Mouse (Mus musculus) liver, embryonic 15.5 days (tissue): ENCODE results near the gene Eps8l1. TPM values are rescaled to one million over a fixed set of nuclear protein-coding genes. Genes with fewer than 3 reads are reported as not detected.
"Not testable (repeated sequence)": the region's sequence is repeated elsewhere in the genome, so short reads cannot be mapped to it uniquely, and the experiment has no call there.

ENCODE experiments used
- ATAC-seq: fragments of 200-750 bp; cut with Nextera tagmentation; 2 replicates; pipeline ENCODE4 v1.8.0; 2017; ENCODE audit warnings: moderate number of reproducible peaks, mild to moderate bottlenecking, moderate library complexity; ENCODE audit not compliant: insufficient read depth
- H3K27ac ChIP-seq: fragments of 300-500 bp; sonication (generic); replicated peaks from 2 replicates; pipeline ENCODE4 v1.5.1; 2015; ENCODE audit warnings: mild to moderate bottlenecking, inconsistent platforms
- H3K27me3 ChIP-seq: fragments of 300-500 bp; sonication (generic); 2 replicates; pipeline ENCODE4 v1.6.1; 2015; ENCODE audit warnings: mild to moderate bottlenecking, inconsistent platforms
- H3K36me3 ChIP-seq: fragments of 300-500 bp; sonication (generic); replicated peaks from 2 replicates; pipeline ENCODE4 v1.6.1; 2015; ENCODE audit warnings: moderate library complexity, mild to moderate bottlenecking, inconsistent platforms
- H3K4me1 ChIP-seq: fragments of 300-500 bp; sonication (generic); replicated peaks from 2 replicates; pipeline ENCODE4 v1.6.1; 2015; ENCODE audit warnings: inconsistent platforms
- H3K4me2 ChIP-seq: fragments of 300-500 bp; sonication (generic); 2 replicates; pipeline ENCODE4 v1.6.1; 2015; ENCODE audit warnings: moderate library complexity, mild to moderate bottlenecking, inconsistent platforms
- H3K4me3 ChIP-seq: fragments of 300-500 bp; sonication (generic); replicated peaks from 2 replicates; pipeline ENCODE4 v1.5.1; 2015; ENCODE audit warnings: mild to moderate bottlenecking, inconsistent platforms
- H3K9ac ChIP-seq: fragments of 300-500 bp; sonication (generic); 2 replicates; pipeline ENCODE4 v1.6.1; 2015; ENCODE audit warnings: moderate library complexity, mild to moderate bottlenecking, inconsistent platforms
- H3K9me3 ChIP-seq: fragments of 300-500 bp; sonication (generic); replicated peaks from 2 replicates; pipeline ENCODE4 v1.6.1; 2016; ENCODE audit warnings: inconsistent platforms
- WGBS: fragments of 180-500 bp; shearing (Covaris S2); methylation state at CpG from one replicate; pipeline ENCODE4 v1.1.7; 2015; ENCODE audit warnings: mixed read lengths; ENCODE audit not compliant: insufficient replicate concordance; 5-methylcytosine and 5-hydroxymethylcytosine counted together
- microRNA-seq: library from miRNA; unstranded; fragments of <30 nt; microRNA quantifications from one replicate; pipeline ENCODE4, GENCODE M21; 2016
- polyA plus RNA-seq: library from polyadenylated mRNA; unstranded; fragments of >200 nt; fragmentation: Nextera tagmentation; extraction: Ambion mirVana; gene quantifications from 2 replicates; pipeline ENCODE4 v1.2.1, GENCODE M21; 2015

Gene Eps8l1
- polyA plus RNA-seq, 1 experiment from 2014 or later, result 1.8 TPM

- Histone ChIP-seq H3K4me1 (peaks cover 29% of the 10 kb centered on the region), H3K4me3 (no peak overlapping the region), H3K9ac (no peak overlapping the region), H3K27ac (no peak overlapping the region), H3K27me3 (peaks cover 31% of the 10 kb centered on the region), H3K9me3 (no peaks in the 10 kb centered on the region), H3K4me2 (no peak overlapping the region), H3K36me3 (no peaks in the 10 kb centered on the region)
- ATAC-seq, result no peak
- WGBS, result 73% methylated on average over 33 of the region's 33 CpGs
Observed at GRCm38 (mm10) chr7:4523205-4524130, 63.0 kb downstream of the Eps8l1 start.

- H3K27ac ChIP-seq, H3K36me3 ChIP-seq, H3K9ac ChIP-seq, H3K9me3 ChIP-seq, H3K4me3 ChIP-seq, ATAC-seq, H3K4me2 ChIP-seq: not testable (repeated sequence)
- 49% methylated on average over 15 of the region's 15 CpGs for WGBS
- Histone ChIP-seq H3K4me1 (peaks cover 29% of the 10 kb centered on the region), H3K27me3 (peaks cover 31% of the 10 kb centered on the region)
Observed at GRCm38 (mm10) chr7:4524212-4524922, 63.9 kb downstream of the Eps8l1 start, which contains the start of gene Tnni3. Gene Tnni3, minus strand, starts transcription at chr7:4524229.

DNA sequence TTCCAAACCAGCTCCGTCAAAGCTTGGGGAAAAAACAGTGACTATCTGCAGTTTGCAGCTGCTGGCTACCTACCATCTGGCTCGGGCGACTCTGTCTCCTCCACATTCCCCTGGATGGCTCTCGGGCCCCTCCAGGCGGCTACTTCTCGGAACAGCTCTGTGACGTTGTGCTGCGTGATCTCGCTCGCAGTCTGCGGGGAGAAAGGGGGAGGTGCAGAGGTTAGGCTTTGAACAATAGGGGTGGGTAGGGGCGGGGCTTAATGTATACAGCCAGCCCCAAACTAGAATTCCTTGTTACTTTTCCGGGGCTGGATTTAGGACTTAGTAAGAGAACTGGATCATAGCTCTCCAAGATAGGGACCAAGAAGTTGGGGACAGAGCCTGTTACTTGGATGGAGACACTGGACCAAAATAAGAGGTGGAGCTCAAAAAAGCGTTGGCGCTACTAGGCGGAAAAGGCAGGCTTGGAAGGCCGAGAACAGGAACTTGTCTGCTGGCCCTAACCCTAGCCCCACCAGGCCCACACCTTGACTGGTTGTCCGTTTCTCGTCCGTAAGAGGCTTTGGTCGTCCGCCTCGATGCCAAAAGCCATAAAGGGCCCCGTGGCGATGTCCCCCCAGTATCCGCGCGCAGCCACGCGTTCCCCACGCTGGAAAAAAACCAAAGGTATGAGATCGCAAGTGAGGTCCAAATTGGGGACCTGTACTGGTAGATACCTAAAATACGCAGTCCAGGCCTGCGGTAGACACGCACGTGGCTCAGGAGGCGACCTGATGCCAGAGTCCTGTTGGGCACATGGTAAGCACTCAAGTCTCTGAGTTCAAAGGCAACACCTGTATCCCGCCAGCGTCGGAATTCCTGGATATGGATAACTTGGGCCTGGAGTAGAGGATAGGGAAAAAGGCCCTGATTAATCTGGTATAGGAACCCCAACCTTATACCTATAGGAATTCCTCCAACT lies 66.1 kb downstream of the Eps8l1 start:
- H3K9ac ChIP-seq, result peak overlapping the region; percentile 27; the same call in 1 of the 2 replicates
- 20% methylated on average over 40 of the region's 40 CpGs for WGBS
- peak overlapping the region; percentile 36 for H3K4me3 ChIP-seq
- H3K9me3 ChIP-seq, result no peaks in the 10 kb centered on the region
- no peaks in the 10 kb centered on the region for H3K36me3 ChIP-seq
- peak; percentile 83 for ATAC-seq
- no peak overlapping the region for H3K27ac ChIP-seq
- peaks cover 18% of the 10 kb centered on the region for H3K4me1 ChIP-seq
- peaks cover 25% of the 10 kb centered on the region for H3K27me3 ChIP-seq
- peak overlapping the region; percentile 63 for H3K4me2 ChIP-seq

DNA sequence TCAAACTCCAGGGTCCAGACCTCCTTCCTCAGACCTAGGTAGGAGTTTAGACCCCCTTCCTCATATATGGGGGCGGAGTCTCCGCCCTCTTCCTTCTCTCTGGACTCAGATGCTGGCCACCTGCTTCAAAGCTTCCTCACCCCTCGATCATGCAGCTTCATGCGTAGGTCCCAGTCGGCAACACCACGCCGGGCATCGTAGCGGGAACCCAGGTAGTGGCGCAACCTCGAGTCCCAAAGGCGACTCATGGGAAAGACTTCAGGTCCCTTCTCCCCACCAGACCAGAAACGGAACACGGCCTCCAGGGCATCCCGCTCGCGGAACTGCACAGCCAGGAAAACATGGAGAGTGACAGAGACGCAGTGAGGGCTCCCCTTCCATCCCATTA lies 66.8 kb downstream of the Eps8l1 start:
- 61% methylated on average over 18 of the region's 18 CpGs for WGBS
- no peak overlapping the region for H3K9ac ChIP-seq

More for the DNA sequence above, 66.8 kb downstream of the Eps8l1 start:
- Histone ChIP-seq H3K27me3 (peaks cover 28% of the 10 kb centered on the region), H3K4me2 (peak overlapping the region; percentile 63), H3K4me1 (peaks cover 16% of the 10 kb centered on the region), H3K9me3 (no peaks in the 10 kb centered on the region), H3K4me3 (no peak overlapping the region), H3K27ac (no peak overlapping the region), H3K36me3 (no peaks in the 10 kb centered on the region)
- ATAC-seq, result 0 out of 2 replicates have a peak, but pooled peaks have one; percentile 2

Small RNAs within 50 kb of the gene (microRNA-seq; reads per million reads assigned to microRNA genes)
- gene Gm24605, result not detected

Other genes with a start within 250 kb of the Eps8l1 start
- gene Lilra5, start 222.9 kb upstream of the Eps8l1 start, polyA plus RNA-seq, result 0.62 and 0.76 TPM in 2 replicates
- gene Ncr1, start 123.0 kb upstream of the Eps8l1 start, polyA plus RNA-seq, result 0.21 TPM in 1 of 2 replicates, not detected in the other
- 3.0 and 3.2 TPM in 2 replicates for gene Gp6, start 62.9 kb upstream of the Eps8l1 start, polyA plus RNA-seq
- gene Rdh13, start 15.0 kb upstream of the Eps8l1 start, polyA plus RNA-seq, result 4.5 and 4.6 TPM in 2 replicates
- 17.4 and 20.9 TPM in 2 replicates for gene Ppp1r12c, start 41.0 kb downstream of the Eps8l1 start, polyA plus RNA-seq
- 11.7 and 16.9 TPM in 2 replicates for gene Tnnt1, start 55.7 kb downstream of the Eps8l1 start, polyA plus RNA-seq
- gene Tnni3, start 63.6 kb downstream of the Eps8l1 start, polyA plus RNA-seq, result 0.39 and 1.3 TPM in 2 replicates
- gene Dnaaf3, start 71.8 kb downstream of the Eps8l1 start, polyA plus RNA-seq, result 0.07 and 0.26 TPM in 2 replicates
- 0.35 and 0.77 TPM in 2 replicates for gene Syt5, start 86.9 kb downstream of the Eps8l1 start, polyA plus RNA-seq
- gene Ptprh, start 143.4 kb downstream of the Eps8l1 start, polyA plus RNA-seq, result not detected in 2 replicates
- 34.4 and 39.1 TPM in 2 replicates for gene Tmem86b, start 170.7 kb downstream of the Eps8l1 start, polyA plus RNA-seq
- 6.5 and 8.1 TPM in 2 replicates for gene Ppp6r1, start 198.3 kb downstream of the Eps8l1 start, polyA plus RNA-seq
- 54.4 and 58.1 TPM in 2 replicates for gene Hspbp1, start 224.4 kb downstream of the Eps8l1 start, polyA plus RNA-seq
- 0.03 and 0.12 TPM in 2 replicates for gene Brsk1, start 229.9 kb downstream of the Eps8l1 start, polyA plus RNA-seq